Mouse (Mus musculus): ENCODE results near the gene D930020B18Rik. TPM values are rescaled to one million over a fixed set of nuclear protein-coding genes. Genes with fewer than 3 reads are reported as not detected.

The D930020B18Rik gene
- total and polyA plus RNA-seq, 3 experiments = 0.61 to 0.65 TPM; not detected in 1

DNA sequence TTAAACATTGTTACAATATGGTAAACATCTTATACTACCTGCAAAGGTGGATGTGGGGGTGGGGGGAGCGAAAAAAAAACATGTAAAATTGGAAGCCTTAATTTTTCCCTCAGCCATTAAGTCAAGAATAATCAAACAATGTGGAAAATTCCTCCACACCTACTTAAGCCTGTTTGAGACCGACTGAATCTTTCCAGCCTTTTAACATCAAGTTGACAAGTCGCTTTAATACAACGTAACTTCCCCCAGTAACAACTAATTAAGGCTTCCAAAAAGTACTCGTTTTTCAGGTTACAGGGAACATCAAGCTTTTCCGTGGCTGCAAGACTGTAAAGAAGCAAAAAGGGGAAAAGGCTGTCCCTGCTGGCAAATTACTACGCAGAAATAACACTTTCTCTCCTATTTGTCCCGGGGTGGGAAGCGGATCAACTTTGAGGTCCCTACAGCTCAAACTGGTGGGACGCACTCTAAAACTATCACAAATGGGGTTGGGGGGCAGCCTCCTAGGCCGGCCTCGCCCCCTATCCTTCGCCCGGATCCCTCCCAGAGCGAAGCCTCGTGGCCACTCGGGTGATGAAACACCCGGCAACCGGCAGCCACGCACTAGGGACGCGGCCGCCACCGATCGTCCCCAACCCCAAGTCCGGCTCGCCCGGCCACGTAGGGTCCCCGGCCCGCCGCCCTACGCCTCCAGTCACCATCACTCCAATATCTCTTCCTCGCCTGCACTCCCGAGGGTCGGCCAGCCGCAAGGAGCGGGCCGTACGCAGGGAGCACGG is 15.8 kb upstream of the D930020B18Rik start:
- no peaks in the 10 kb centered on the region for H3K27me3 ChIP-seq (ENCODE audit: control insufficient read depth in 1 of 2, insufficient read depth in 2 of 2, low read length in 2 of 2)
- H3K36me3 ChIP-seq (ENCODE audit: control insufficient read depth in 1 of 2, insufficient read depth in 2 of 2, low read length in 2 of 2) = peaks cover 10 to 16% of the 10 kb centered on the region in 2 experiments
- H3K9me3 ChIP-seq (replicated peaks; ENCODE audit: insufficient read depth, low read length) = no peaks in the 10 kb centered on the region
- H3K79me2 ChIP-seq (ENCODE audit: control insufficient read depth, insufficient read depth, low read length, poor library complexity) = peaks cover 51% of the 10 kb centered on the region
- H3K9ac ChIP-seq (ENCODE audit: control insufficient read depth, low read depth, low read length, poor library complexity, severe bottlenecking) = peak overlapping the region; percentile 94
- H3K4me1 ChIP-seq (ENCODE audit: control insufficient read depth in 1 of 2, insufficient read depth in 2 of 2, low read length in 2 of 2) = peaks cover 0 to 18% of the 10 kb centered on the region in 2 experiments; a peak in 3 of 4 replicates
- DNase-seq (ENCODE audit: low read depth, low spot score) = peak; percentile 78
- peak overlapping the region; percentile 88 to 89 for H3K4me3 ChIP-seq (ENCODE audit: control insufficient read depth in 1 of 2, insufficient read depth in 1 of 2, low read depth in 2 of 2, low read length in 2 of 2)
- H3K27ac ChIP-seq (ENCODE audit: control insufficient read depth, low read depth, low read length) = peak overlapping the region; percentile 91
- TF ChIP-seq TBP (IDR thresholded peaks at IDR 0.05; ENCODE audit: low read depth, low read length) (peak; percentile 46; the same call in 1 of the 2 replicates), MXI1 (IDR thresholded peaks at IDR 0.05; ENCODE audit: low read depth, low read length) (peak; percentile 45; the same call in 1 of the 2 replicates), HCFC1 (IDR thresholded peaks at IDR 0.05; ENCODE audit: low read depth, low read length) (peak; percentile 74), CHD1 (IDR thresholded peaks at IDR 0.05; ENCODE audit: low read depth, low read length) (peak; percentile 67; the same call in 1 of the 2 replicates), MAX (IDR thresholded peaks at IDR 0.05; ENCODE audit: low read length) (peak; percentile 64), SIN3A (IDR thresholded peaks at IDR 0.05; ENCODE audit: low read length) (peak; percentile 71), MEF2A (IDR thresholded peaks at IDR 0.05; ENCODE audit: extremely low read depth, insufficient replicate concordance, low read depth, low read length, poor library complexity, severe bottlenecking) (no peak), SMC3 (IDR thresholded peaks at IDR 0.05; ENCODE audit: low read depth, low read length) (no peak)

DNA sequence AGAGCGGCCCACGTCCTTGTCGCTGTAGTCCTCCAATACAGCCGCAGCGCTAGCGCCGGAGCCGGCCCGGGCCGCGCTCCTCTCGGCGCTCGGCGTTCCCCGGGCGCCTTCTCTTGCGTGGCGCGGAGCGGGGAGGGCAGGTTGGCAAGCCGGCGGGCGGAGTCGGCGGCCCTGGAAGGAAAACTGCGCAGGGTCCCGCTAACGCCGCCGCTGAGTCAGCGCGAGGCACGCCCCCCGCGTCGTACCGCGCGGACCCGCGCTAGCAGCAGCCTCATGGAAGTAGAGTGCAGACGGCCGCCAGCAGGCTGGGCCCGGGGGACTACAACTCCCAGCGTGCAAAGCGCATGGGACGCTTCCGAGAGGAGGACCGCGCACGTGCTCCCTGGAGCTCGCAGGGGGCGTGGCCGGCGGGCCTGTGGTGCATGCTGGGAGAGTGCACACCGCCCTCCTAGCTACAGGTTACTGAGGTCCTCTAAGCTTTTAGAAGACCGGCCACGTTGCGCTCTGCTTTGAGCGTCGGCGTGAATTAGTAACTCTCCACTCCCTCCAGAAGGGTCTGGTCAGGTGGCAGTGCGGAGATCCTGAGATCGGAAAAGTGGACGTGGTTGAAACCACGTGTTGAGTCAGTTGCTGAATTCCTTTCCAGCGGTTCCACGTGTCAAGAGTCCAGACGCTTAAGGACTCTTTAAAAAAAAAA is 15.1 kb upstream of the D930020B18Rik start, which contains the start of gene Xpot:
Gene Xpot, minus strand, starts transcription at position 147 of the 697 bp plus-strand sequence.
- Histone ChIP-seq H3K9ac (ENCODE audit: control insufficient read depth, low read depth, low read length, poor library complexity, severe bottlenecking) (peak within 1 kb of the TSS; percentile 94), H3K9me3 (replicated peaks; ENCODE audit: insufficient read depth, low read length) (no peaks in the 10 kb centered on the region), H3K27me3 (ENCODE audit: control insufficient read depth in 1 of 2, insufficient read depth in 2 of 2, low read length in 2 of 2) (no peaks in the 10 kb centered on the region), H3K4me1 (ENCODE audit: control insufficient read depth in 1 of 2, insufficient read depth in 2 of 2, low read length in 2 of 2) (peaks cover 0 to 18% of the 10 kb centered on the region in 2 experiments; a peak in 3 of 4 replicates), H3K27ac (ENCODE audit: control insufficient read depth, low read depth, low read length) (peak within 1 kb of the TSS; percentile 91), H3K79me2 (ENCODE audit: control insufficient read depth, insufficient read depth, low read length, poor library complexity) (peaks cover 50% of the 10 kb centered on the region), H3K36me3 (ENCODE audit: control insufficient read depth in 1 of 2, insufficient read depth in 2 of 2, low read length in 2 of 2) (peaks cover 10 to 16% of the 10 kb centered on the region in 2 experiments), H3K4me3 (ENCODE audit: control insufficient read depth in 1 of 2, insufficient read depth in 1 of 2, low read depth in 2 of 2, low read length in 2 of 2) (peak within 1 kb of the TSS; percentile 88 to 89)
- peak; percentile 98 for DNase-seq (ENCODE audit: low read depth, low spot score)
- peak; percentile 61; the same call in 1 of the 2 replicates for TF ChIP-seq TBP (IDR thresholded peaks at IDR 0.05; ENCODE audit: low read depth, low read length)
- TF ChIP-seq MAX (IDR thresholded peaks at IDR 0.05; ENCODE audit: low read length) = peak; percentile 96
- TF ChIP-seq MEF2A (IDR thresholded peaks at IDR 0.05; ENCODE audit: extremely low read depth, insufficient replicate concordance, low read depth, low read length, poor library complexity, severe bottlenecking) = no peak
- TF ChIP-seq SMC3 (IDR thresholded peaks at IDR 0.05; ENCODE audit: low read depth, low read length) = 0 out of 2 replicates have a peak, but pooled peaks have one; percentile 16
- no peak for TF ChIP-seq ZC3H11A (IDR thresholded peaks at IDR 0.05; ENCODE audit: low read depth, low read length)
- TF ChIP-seq MYC (IDR thresholded peaks at IDR 0.05; ENCODE audit: low read depth, low read length) = peak; percentile 100
- peak in 1 of 3 experiments; percentile 5; a peak in 1 of 6 replicates for TF ChIP-seq CTCF (IDR thresholded peaks at IDR 0.05 in 2 of 3, conservative IDR thresholded peaks at IDR 0.05 in 1 of 3; ENCODE audit: control insufficient read depth in 1 of 3, insufficient read depth in 1 of 3, low read depth in 2 of 3, low read length in 3 of 3, poor library complexity in 1 of 3, severe bottlenecking in 1 of 3)
- TF ChIP-seq BHLHE40 (IDR thresholded peaks at IDR 0.05; ENCODE audit: borderline replicate concordance, low read depth, low read length) = peak; percentile 96
- no peak for TF ChIP-seq POLR2AphosphoS5 (IDR thresholded peaks at IDR 0.05; ENCODE audit: borderline replicate concordance, low read depth, low read length)
- peak; percentile 35 to 86; a peak in 3 of 4 replicates for TF ChIP-seq POLR2A (IDR thresholded peaks at IDR 0.05; ENCODE audit: control insufficient read depth in 1 of 2, insufficient read depth in 1 of 2, low read depth in 1 of 2, low read length in 2 of 2, poor library complexity in 1 of 2)
- peak; percentile 81 for TF ChIP-seq KAT2A (conservative IDR thresholded peaks at IDR 0.05; ENCODE audit: low read depth, low read length)
- peak; percentile 92 for TF ChIP-seq USF1 (IDR thresholded peaks at IDR 0.05; ENCODE audit: low read depth, low read length)
- no peak for TF ChIP-seq GABPA (IDR thresholded peaks at IDR 0.05; ENCODE audit: low read depth, low read length)
- TF ChIP-seq NRF1 (IDR thresholded peaks at IDR 0.05; ENCODE audit: insufficient read depth, low read depth, low read length, poor library complexity, severe bottlenecking) = peak; percentile 63
- peak; percentile 79; the same call in 1 of the 2 replicates for TF ChIP-seq MAFK (IDR thresholded peaks at IDR 0.05; ENCODE audit: borderline replicate concordance, low read depth, low read length)
- TF ChIP-seq SIN3A (IDR thresholded peaks at IDR 0.05; ENCODE audit: low read length) = peak; percentile 94
- peak; percentile 29; the same call in 1 of the 2 replicates for TF ChIP-seq ZNF384 (IDR thresholded peaks at IDR 0.05; ENCODE audit: low read depth, low read length)
- TF ChIP-seq USF2 (IDR thresholded peaks at IDR 0.05; ENCODE audit: borderline replicate concordance in 1 of 2, insufficient read depth in 1 of 2, low read depth in 1 of 2, low read length in 2 of 2) = 0 out of 4 replicates have a peak, but pooled peaks of 1 of the 2 experiments have one; percentile 50
- peak; percentile 91 for TF ChIP-seq POLR2AphosphoS2 (IDR thresholded peaks at IDR 0.05; ENCODE audit: low read length)
- peak; percentile 100 for TF ChIP-seq MXI1 (IDR thresholded peaks at IDR 0.05; ENCODE audit: low read depth, low read length)
- TF ChIP-seq CHD2 (IDR thresholded peaks at IDR 0.05; ENCODE audit: low read length) = no peak
- TF ChIP-seq HCFC1 (IDR thresholded peaks at IDR 0.05; ENCODE audit: low read depth, low read length) = peak; percentile 93
- peak; percentile 53 for TF ChIP-seq TCF12 (IDR thresholded peaks at IDR 0.05; ENCODE audit: low read depth, low read length)
- TF ChIP-seq ELF1 (IDR thresholded peaks at IDR 0.05; ENCODE audit: low read depth, low read length) = peak; percentile 89
